Mouse (Mus musculus) lung, postnatal 0 days (tissue): Measurements from ENCODE around the gene Sema6d. TPM values are rescaled to one million over a fixed set of nuclear protein-coding genes. Genes with fewer than 3 reads are reported as not detected.

Experiments
- ATAC-seq: fragments of 200-750 bp; cut with Nextera tagmentation; 2 replicates; pipeline ENCODE4 v1.8.0; 2017; ENCODE audit warnings: moderate library complexity
- DNase-seq: peaks from one replicate; pipeline ENCODE4 v3.0.0-alpha.2; 2016; ENCODE audit warnings: low spot score
- H3K27ac ChIP-seq: fragments of 300-500 bp; sonication (generic); 2 replicates; pipeline ENCODE4 v1.5.1; 2014; ENCODE audit warnings: antibody characterized with exemption, mild to moderate bottlenecking, low read length, mixed read lengths
- H3K27me3 ChIP-seq: fragments of 300-500 bp; sonication (generic); replicated peaks from 2 replicates; pipeline ENCODE4 v1.6.1; 2014; ENCODE audit warnings: low read length, mixed read lengths; ENCODE audit not compliant: insufficient read depth
- H3K36me3 ChIP-seq: fragments of 300-500 bp; sonication (generic); 2 replicates; pipeline ENCODE4 v1.6.1; 2014; ENCODE audit warnings: low read length, mixed read lengths; ENCODE audit not compliant: insufficient read depth
- H3K4me1 ChIP-seq: fragments of 300-500 bp; sonication (generic); 2 replicates; pipeline ENCODE4 v1.6.1; 2014; ENCODE audit warnings: antibody characterized with exemption, low read depth, low read length, mixed read lengths; ENCODE audit not compliant: insufficient read depth
- H3K4me2 ChIP-seq: fragments of 300-500 bp; sonication (generic); replicated peaks from 2 replicates; pipeline ENCODE4 v1.6.1; 2014; ENCODE audit warnings: low read depth, mild to moderate bottlenecking, low read length, moderate library complexity, mixed read lengths
- H3K4me3 ChIP-seq: fragments of 300-500 bp; sonication (generic); 2 replicates; pipeline ENCODE4 v1.5.1; 2014; ENCODE audit warnings: low read depth, low read length
- H3K9ac ChIP-seq: fragments of 300-500 bp; sonication (generic); replicated peaks from 2 replicates; pipeline ENCODE4 v1.6.1; 2014; ENCODE audit warnings: low read depth, mild to moderate bottlenecking
- H3K9me3 ChIP-seq: fragments of 300-500 bp; sonication (generic); 2 replicates; pipeline ENCODE4 v1.6.1; 2016; ENCODE audit warnings: low read length, mixed read lengths
- CTCF ChIP-seq: IDR thresholded peaks from 2 replicates; pipeline ENCODE4 v1.5.1; 2016; ENCODE audit warnings: antibody characterized with exemption, mild to moderate bottlenecking
- EP300 ChIP-seq: IDR thresholded peaks from 2 replicates; pipeline ENCODE4 v1.6.1; 2016; ENCODE audit warnings: antibody characterized with exemption, mild to moderate bottlenecking, control low read depth
- WGBS: fragments of 180-500 bp; shearing (Covaris S2); extraction: QIAGEN DNeasy Blood & Tissue Kit; methylation state at CpG from one replicate; pipeline ENCODE4 v1.1.7; 2014; 5-methylcytosine and 5-hydroxymethylcytosine counted together
- polyA plus RNA-seq: library from polyadenylated mRNA; unstranded; fragments of >200 nt; fragmentation: Nextera tagmentation; extraction: Ambion mirVana; gene quantifications from 2 replicates; pipeline ENCODE4 v1.2.1, GENCODE M21; 2015

Gene Sema6d
- polyA plus RNA-seq, 1 experiment from 2014 or later = 7.4 TPM

DNA sequence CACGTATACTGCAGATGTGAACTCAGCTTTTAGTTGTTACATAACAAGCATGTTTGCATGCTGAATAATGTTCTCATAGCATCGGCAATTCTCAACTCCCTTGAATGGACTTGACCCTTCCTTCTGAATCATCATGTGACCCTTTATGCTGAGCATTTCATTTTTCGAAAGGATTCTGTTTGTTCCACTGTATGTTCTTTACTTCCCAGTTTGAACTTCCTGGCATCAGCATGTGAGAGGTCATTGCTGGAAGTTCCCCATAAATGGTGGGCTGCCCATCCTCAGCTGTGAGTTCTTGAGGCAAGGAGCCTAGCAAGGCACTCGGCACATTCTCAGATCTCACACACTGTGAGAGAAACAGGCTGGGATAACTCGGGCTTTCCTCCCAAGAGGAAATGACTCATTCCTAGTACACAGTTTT, 594.7 kb downstream of the Sema6d start:
- Histone ChIP-seq H3K9ac (no peak overlapping the region), H3K4me2 (no peak overlapping the region), H3K4me1 (no peaks in the 10 kb centered on the region), H3K27ac (no peak overlapping the region), H3K4me3 (no peak overlapping the region), H3K36me3 (no peaks in the 10 kb centered on the region), H3K27me3 (no peaks in the 10 kb centered on the region), H3K9me3 (no peaks in the 10 kb centered on the region)
- ATAC-seq (peak; percentile 63), DNase-seq (peak; percentile 49)
- WGBS = 52% methylated on average over 5 of the region's 5 CpGs
- TF ChIP-seq EP300 (no peak), CTCF (no peak)

DNA sequence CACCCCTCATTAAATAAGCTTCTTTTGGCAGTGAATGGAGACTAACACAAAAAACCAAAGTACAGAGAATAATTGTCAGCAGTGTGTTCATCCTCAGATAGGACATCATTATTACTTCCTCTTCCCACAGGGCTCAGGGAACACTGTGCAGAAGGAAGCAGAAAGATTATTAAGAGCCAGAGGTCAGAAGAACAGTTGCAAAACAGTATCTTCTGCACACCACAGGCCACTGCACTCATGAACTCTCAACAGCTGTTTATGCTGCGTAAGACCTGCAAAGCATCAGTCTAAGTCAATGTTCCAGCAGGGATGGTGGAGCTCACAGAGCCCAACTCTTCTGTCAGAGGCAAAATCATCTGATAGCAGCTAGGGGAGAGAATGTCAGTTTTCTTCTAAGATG, 600.6 kb downstream of the Sema6d start:
- Histone ChIP-seq H3K4me1 (no peaks in the 10 kb centered on the region), H3K27me3 (no peaks in the 10 kb centered on the region), H3K4me2 (no peak overlapping the region), H3K9me3 (no peaks in the 10 kb centered on the region), H3K36me3 (no peaks in the 10 kb centered on the region), H3K4me3 (no peak overlapping the region), H3K9ac (no peak overlapping the region), H3K27ac (no peak overlapping the region)
- WGBS = 61% methylated on average over 1 of the region's 1 CpGs
- TF ChIP-seq EP300 (no peak), CTCF (no peak)
- peak; percentile 28; the same call in 1 of the 2 replicates for ATAC-seq
- DNase-seq = peak; percentile 7

DNA sequence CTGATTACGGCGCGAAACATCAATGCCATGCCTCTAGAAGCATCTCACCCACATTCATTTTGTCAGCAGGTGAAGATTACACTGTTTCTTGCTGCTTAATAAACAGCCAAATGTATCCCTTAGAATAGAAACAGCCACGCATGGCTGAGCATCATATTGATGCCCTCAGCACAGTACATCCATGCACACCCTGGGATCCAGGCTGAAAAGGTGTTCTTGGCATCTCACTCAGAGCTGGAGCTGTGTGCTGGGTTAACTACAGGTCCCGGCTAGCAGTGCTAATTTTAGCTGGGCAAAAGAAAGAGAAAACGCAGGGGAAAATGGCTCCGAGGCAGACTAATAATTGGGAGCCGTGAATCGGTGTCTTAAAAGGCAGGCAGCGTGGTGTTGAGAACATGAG, 612.9 kb downstream of the Sema6d start:
- Histone ChIP-seq H3K9me3 (no peaks in the 10 kb centered on the region), H3K4me1 (no peaks in the 10 kb centered on the region), H3K27me3 (no peaks in the 10 kb centered on the region), H3K4me3 (no peak overlapping the region), H3K27ac (no peak overlapping the region), H3K9ac (no peak overlapping the region), H3K36me3 (no peaks in the 10 kb centered on the region), H3K4me2 (no peak overlapping the region)
- DNase-seq = no peak
- ATAC-seq = no peak
- 86% methylated on average over 10 of the region's 10 CpGs for whole genome bisulfite sequencing
- TF ChIP-seq EP300 = no peak
- no peak for TF ChIP-seq CTCF

DNA sequence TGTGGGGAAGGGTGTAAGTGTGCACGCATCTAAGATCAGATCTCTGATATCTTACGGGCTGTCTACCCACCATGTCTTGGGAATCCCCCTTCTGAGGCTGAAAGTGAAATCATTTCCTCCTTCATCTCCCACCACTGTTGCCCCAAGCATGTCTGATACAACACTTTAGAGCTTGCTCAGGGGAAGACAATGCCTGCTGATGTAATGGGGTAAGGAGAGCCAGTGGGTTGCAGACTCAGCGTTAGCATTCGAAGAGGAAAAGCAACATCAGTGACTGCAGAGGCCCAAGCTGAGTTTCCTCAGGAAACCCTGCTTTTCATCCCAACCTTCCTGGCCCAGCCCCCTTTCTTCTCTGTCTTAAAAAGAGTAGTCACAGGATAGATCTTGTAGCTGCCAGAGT, 615.2 kb downstream of the Sema6d start:
- Histone ChIP-seq H3K4me2 (no peak overlapping the region), H3K9me3 (no peaks in the 10 kb centered on the region), H3K4me1 (no peaks in the 10 kb centered on the region), H3K9ac (no peak overlapping the region), H3K36me3 (no peaks in the 10 kb centered on the region), H3K27ac (no peak overlapping the region), H3K27me3 (no peaks in the 10 kb centered on the region), H3K4me3 (no peak overlapping the region)
- DNase-seq = no peak
- no peak for TF ChIP-seq EP300
- TF ChIP-seq CTCF = no peak
- WGBS = 52% methylated on average over 4 of the region's 4 CpGs
- ATAC-seq = peak; percentile 38

DNA sequence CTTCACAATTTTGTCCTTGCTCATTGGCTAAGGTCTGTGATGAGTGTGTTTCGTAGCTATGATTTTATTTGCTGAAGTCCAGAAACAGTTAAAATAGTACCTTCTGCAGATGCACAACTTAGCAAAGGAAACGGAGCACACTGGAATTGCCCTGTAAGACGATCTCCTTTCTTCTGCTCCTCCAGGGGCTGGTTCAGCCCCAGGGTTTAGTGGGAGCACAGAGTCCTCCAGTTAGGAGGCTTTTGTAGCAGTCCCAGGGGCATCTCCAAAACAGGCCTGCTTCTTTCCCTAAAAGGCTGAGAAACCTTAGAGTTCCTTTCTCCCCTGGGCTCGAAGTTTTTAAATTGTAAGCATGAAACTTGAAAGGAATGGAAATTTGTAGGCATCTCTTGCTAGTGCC, 616.0 kb downstream of the Sema6d start:
- ATAC-seq (no peak), DNase-seq (no peak)
- H3K36me3 ChIP-seq = no peaks in the 10 kb centered on the region
- no peak overlapping the region for H3K9ac ChIP-seq
- TF ChIP-seq CTCF (no peak), EP300 (no peak)
- no peaks in the 10 kb centered on the region for H3K27me3 ChIP-seq
- no peak overlapping the region for H3K4me3 ChIP-seq
- no peaks in the 10 kb centered on the region for H3K9me3 ChIP-seq
- no peaks in the 10 kb centered on the region for H3K4me1 ChIP-seq
- H3K27ac ChIP-seq = no peak overlapping the region
- 48% methylated on average over 4 of the region's 4 CpGs for WGBS
- H3K4me2 ChIP-seq = no peak overlapping the region

DNA sequence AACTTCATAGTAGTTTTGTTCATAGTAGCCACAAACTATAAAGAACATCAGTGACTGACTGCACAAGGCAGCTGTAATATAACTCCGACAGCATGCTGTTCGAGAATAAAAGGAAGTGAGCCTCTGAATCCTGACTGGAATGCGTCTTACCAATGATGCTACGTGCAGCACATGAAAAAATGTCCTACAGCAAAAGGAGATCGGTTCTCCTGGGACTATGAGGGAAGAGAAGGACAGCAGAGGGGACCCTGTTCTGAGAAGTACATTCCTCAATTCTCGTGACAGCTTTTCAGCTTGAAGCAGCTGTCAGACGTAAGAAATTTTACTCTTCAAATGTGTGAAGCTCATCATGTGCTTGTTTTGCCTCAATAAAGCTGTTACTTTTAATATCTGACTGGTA, 617.1 kb downstream of the Sema6d start:
- no peak for ATAC-seq
- 45% methylated on average over 7 of the region's 7 CpGs for WGBS
- H3K9ac ChIP-seq = no peak overlapping the region

More for the DNA sequence above, 617.1 kb downstream of the Sema6d start:
- DNase-seq = no peak
- no peaks in the 10 kb centered on the region for H3K36me3 ChIP-seq
- no peaks in the 10 kb centered on the region for H3K27me3 ChIP-seq
- no peak overlapping the region for H3K4me3 ChIP-seq
- H3K27ac ChIP-seq = no peak overlapping the region
- H3K9me3 ChIP-seq = no peaks in the 10 kb centered on the region
- TF ChIP-seq EP300 = no peak
- H3K4me1 ChIP-seq = no peaks in the 10 kb centered on the region
- H3K4me2 ChIP-seq = no peak overlapping the region
